Mouse (Mus musculus) megakaryocyte, embryonic 14.5 days (primary cell): Measurements from ENCODE around the gene Nlrp4b.
"Not testable (repeated sequence)": the region's sequence is repeated elsewhere in the genome, so short reads cannot be mapped to it uniquely, and the experiment has no call there.

ENCODE experiments used
- FLI1 ChIP-seq: IDR thresholded peaks from 2 replicates; pipeline ENCODE4 v1.6.1; 2012; ENCODE audit warnings: low read length, inconsistent platforms, mixed read lengths
- GATA1 ChIP-seq: IDR thresholded peaks from 3 replicates; pipeline ENCODE4 v1.6.1; 2012; ENCODE audit warnings: mixed read lengths, low read length, inconsistent platforms, borderline replicate concordance

GRCm38 (mm10) chr7:10757551-10757950 is 70.0 kb downstream of the Nlrp4b start:
- TF ChIP-seq GATA1, FLI1: not testable (repeated sequence)
